Mouse (Mus musculus): ENCODE data around the gene Thnsl2. TPM values are rescaled to one million over a fixed set of nuclear protein-coding genes. Genes with fewer than 3 reads are reported as not detected.

Thnsl2 gene
- polyA plus RNA-seq, 1 experiment from 2014 or later = 69.9 TPM

DNA sequence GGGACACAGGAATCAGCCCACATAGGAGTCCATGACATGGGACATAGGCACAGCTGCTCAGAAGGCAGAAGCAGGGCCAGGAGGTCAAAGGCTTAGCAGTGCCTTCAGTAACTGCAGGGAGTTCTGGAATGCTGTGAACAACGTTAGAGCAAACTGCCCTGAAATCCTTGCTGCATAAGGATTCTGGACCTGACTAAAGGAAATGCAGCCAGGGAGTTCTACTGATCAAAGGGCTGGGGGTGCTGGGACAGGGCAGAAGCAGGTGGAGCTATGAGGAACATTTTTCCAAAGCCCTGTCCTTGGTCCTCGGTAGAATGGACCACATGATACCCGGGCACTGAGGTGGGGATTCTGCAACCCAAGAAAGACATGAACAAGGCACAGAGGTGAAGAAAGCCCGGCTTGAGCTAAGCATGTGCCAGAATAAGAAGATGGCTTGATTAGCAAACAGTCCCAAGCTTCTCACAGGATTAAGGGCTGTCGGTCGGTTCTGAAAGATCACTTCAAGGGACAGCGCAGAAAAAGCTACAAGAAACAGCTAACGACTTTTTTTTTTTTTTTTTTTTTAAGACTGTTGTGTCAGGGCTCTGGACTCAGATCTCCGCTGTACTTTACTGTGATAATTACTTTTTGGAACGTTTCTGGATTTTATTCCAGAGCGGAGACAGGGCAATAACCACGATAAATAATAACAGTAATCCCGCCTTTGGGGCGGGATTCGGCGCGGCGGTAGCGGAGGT is 915 bp downstream of the Thnsl2 start:
- H3K9me3 ChIP-seq (ENCODE audit: low read length) = peaks cover 3% of the 10 kb centered on the region
- peak; percentile 6; the same call in 1 of the 2 replicates for ATAC-seq (ENCODE audit: low FRiP score, low TSS enrichment)
- no peaks in the 10 kb centered on the region for H3K27me3 ChIP-seq (ENCODE audit: insufficient read depth, low read length)
- peak overlapping the region; percentile 85 for H3K9ac ChIP-seq (replicated peaks; ENCODE audit: low read length)
- H3K27ac ChIP-seq (ENCODE audit: low read length) = peak overlapping the region; percentile 95
- peak overlapping the region; percentile 84 for H3K4me2 ChIP-seq (replicated peaks; ENCODE audit: low read depth, low read length)
- H3K4me3 ChIP-seq (ENCODE audit: low read length) = peak overlapping the region; percentile 69
- peaks cover 24% of the 10 kb centered on the region for H3K4me1 ChIP-seq (ENCODE audit: insufficient read depth, low read length)
- WGBS = 1% methylated on average over 19 of the region's 19 CpGs
- H3K36me3 ChIP-seq (ENCODE audit: insufficient read depth, low read length) = no peaks in the 10 kb centered on the region

DNA sequence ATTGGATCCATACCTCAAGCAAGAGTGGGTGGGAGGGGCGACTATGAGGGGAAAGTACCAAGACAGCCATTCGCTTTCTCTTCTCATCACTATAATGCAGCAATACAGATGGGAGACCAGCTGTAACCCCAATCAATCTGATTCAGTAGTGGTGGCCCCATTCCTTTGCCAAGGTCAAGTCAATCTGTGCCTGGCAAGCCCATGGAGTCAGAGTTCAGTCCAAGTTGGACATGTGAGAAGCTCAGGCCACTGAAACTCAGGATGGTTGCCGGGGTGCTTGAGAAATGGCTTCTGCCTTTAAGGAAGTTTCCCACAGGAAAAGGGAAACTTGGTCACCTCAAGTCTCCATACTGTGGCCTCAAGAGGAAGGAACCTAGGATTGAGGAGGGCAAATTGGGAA is 9.2 kb downstream of the Thnsl2 start:
- Histone ChIP-seq H3K9me3 (ENCODE audit: low read length) (no peaks in the 10 kb centered on the region), H3K4me3 (ENCODE audit: low read length) (no peak overlapping the region), H3K27ac (ENCODE audit: low read length) (no peak overlapping the region), H3K27me3 (ENCODE audit: insufficient read depth, low read length) (no peaks in the 10 kb centered on the region), H3K4me1 (ENCODE audit: insufficient read depth, low read length) (no peaks in the 10 kb centered on the region), H3K4me2 (replicated peaks; ENCODE audit: low read depth, low read length) (no peak overlapping the region), H3K36me3 (ENCODE audit: insufficient read depth, low read length) (0 out of 2 replicates have a peak, but pooled peaks cover 3% of the 10 kb centered on the region), H3K9ac (replicated peaks; ENCODE audit: low read length) (no peak overlapping the region)
- no peak for ATAC-seq (ENCODE audit: low FRiP score, low TSS enrichment)
- 83% methylated on average over 3 of the region's 3 CpGs for WGBS

DNA sequence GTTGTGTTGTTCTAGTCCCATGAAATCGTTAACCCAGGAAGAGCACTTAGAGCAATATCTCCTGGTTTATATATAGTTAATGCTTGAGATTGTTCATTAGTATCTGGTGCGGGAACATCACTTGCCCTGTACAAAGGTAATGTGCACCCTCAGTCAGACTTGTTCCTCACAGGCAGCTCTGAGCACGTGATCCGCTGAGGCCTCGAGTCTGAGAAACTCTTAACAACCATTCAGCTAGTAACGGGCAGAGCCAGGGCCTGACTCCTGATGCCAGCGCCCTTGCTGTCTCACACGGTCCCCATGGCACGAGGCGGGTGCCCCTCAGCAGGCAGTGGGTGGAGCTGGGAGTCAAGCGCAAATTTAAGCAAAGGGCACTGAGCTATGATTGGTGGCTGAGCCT is 10.7 kb downstream of the Thnsl2 start:
- H3K9me3 ChIP-seq (ENCODE audit: low read length) = no peaks in the 10 kb centered on the region
- no peaks in the 10 kb centered on the region for H3K27me3 ChIP-seq (ENCODE audit: insufficient read depth, low read length)
- H3K36me3 ChIP-seq (ENCODE audit: insufficient read depth, low read length) = 0 out of 2 replicates have a peak, but pooled peaks cover 3% of the 10 kb centered on the region
- H3K9ac ChIP-seq (replicated peaks; ENCODE audit: low read length) = no peak overlapping the region
- H3K4me3 ChIP-seq (ENCODE audit: low read length) = no peak overlapping the region
- no peak overlapping the region for H3K4me2 ChIP-seq (replicated peaks; ENCODE audit: low read depth, low read length)
- 82% methylated on average over 11 of the region's 11 CpGs for WGBS
- no peak for ATAC-seq (ENCODE audit: low FRiP score, low TSS enrichment)
- no peaks in the 10 kb centered on the region for H3K4me1 ChIP-seq (ENCODE audit: insufficient read depth, low read length)
- H3K27ac ChIP-seq (ENCODE audit: low read length) = no peak overlapping the region

DNA sequence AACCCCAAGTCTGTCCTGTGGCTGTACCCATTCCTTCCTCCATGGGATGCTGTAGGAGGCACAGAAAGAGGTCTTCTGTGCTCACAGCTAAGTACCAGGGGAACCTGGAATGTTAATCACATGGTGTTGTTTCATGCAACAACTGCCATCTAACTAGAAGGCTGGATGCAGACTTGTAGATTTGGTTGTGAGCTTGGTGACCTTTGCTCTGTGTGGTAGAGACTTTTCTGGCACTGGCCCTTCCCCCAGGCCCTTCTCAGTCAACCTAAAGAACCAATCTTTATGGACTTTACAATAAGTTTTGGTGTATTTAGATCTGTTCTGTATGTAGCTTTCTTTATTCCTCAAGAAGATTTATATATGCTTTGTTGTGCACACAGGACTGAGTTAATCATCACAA is 13.2 kb downstream of the Thnsl2 start:
- H3K4me2 ChIP-seq (replicated peaks; ENCODE audit: low read depth, low read length) = no peak overlapping the region
- H3K4me3 ChIP-seq (ENCODE audit: low read length) = no peak overlapping the region
- H3K36me3 ChIP-seq (ENCODE audit: insufficient read depth, low read length) = 0 out of 2 replicates have a peak, but pooled peaks cover 3% of the 10 kb centered on the region
- H3K9ac ChIP-seq (replicated peaks; ENCODE audit: low read length) = no peak overlapping the region
- no peak for ATAC-seq (ENCODE audit: low FRiP score, low TSS enrichment)
- no peaks in the 10 kb centered on the region for H3K9me3 ChIP-seq (ENCODE audit: low read length)
- peak overlapping the region; percentile 54; the same call in 1 of the 2 replicates for H3K27ac ChIP-seq (ENCODE audit: low read length)
- H3K4me1 ChIP-seq (ENCODE audit: insufficient read depth, low read length) = no peaks in the 10 kb centered on the region
- H3K27me3 ChIP-seq (ENCODE audit: insufficient read depth, low read length) = no peaks in the 10 kb centered on the region

DNA sequence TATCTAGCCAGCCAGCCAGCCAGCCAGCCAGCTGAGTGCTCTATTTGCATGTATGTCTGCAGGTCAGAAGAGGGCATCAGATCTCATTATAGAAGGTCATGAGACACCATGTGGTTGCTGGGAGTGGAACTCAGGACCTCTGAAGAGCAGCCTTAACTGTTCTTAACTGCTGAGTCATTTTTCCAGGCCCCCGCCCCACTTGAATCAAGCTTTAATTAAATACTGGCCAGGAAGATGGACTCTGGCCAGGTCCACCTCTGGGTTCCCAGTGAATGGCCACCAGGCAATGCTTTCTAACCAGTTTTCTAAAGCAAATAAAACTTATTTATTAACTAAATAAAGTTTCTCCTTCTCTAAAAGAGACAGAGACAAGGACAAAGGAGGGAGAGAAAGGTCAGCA is 14.0 kb downstream of the Thnsl2 start:
- H3K36me3 ChIP-seq (ENCODE audit: insufficient read depth, low read length) = 0 out of 2 replicates have a peak, but pooled peaks cover 3% of the 10 kb centered on the region
- H3K9ac ChIP-seq (replicated peaks; ENCODE audit: low read length) = no peak overlapping the region
- 67% methylated on average over 1 of the region's 1 CpGs for WGBS
- no peaks in the 10 kb centered on the region for H3K4me1 ChIP-seq (ENCODE audit: insufficient read depth, low read length)
- peak; percentile 70 for ATAC-seq (ENCODE audit: low FRiP score, low TSS enrichment)
- H3K9me3 ChIP-seq (ENCODE audit: low read length) = no peaks in the 10 kb centered on the region
- H3K4me3 ChIP-seq (ENCODE audit: low read length) = no peak overlapping the region
- H3K4me2 ChIP-seq (replicated peaks; ENCODE audit: low read depth, low read length) = no peak overlapping the region
- no peak overlapping the region for H3K27ac ChIP-seq (ENCODE audit: low read length)
- H3K27me3 ChIP-seq (ENCODE audit: insufficient read depth, low read length) = no peaks in the 10 kb centered on the region

DNA sequence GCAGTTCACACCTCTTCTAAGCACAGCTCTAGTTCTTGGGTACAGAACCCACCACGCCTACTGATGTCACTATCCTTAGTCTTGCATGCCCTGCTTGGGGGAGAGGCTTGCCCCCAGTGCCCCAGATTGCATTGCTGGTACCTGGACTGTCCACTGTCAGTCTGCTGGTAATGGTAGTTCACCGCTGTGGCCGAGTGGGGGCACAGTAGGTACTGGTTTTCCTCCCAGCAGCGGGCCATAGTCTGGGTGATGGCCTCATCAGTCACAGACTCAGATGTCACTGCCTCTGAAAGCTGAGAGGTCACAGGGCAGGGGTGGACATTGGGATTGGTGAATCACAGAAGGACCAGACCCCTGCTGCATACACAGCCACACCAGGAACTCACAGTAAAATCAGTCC is 15.2 kb downstream of the Thnsl2 start:
- Histone ChIP-seq H3K4me2 (replicated peaks; ENCODE audit: low read depth, low read length) (no peak overlapping the region), H3K4me3 (ENCODE audit: low read length) (no peak overlapping the region), H3K27ac (ENCODE audit: low read length) (no peak overlapping the region), H3K9me3 (ENCODE audit: low read length) (no peaks in the 10 kb centered on the region), H3K4me1 (ENCODE audit: insufficient read depth, low read length) (no peaks in the 10 kb centered on the region), H3K36me3 (ENCODE audit: insufficient read depth, low read length) (0 out of 2 replicates have a peak, but pooled peaks cover 3% of the 10 kb centered on the region), H3K27me3 (ENCODE audit: insufficient read depth, low read length) (no peaks in the 10 kb centered on the region), H3K9ac (replicated peaks; ENCODE audit: low read length) (no peak overlapping the region)
- WGBS = 49% methylated on average over 4 of the region's 4 CpGs
- ATAC-seq (ENCODE audit: low FRiP score, low TSS enrichment) = no peak

DNA sequence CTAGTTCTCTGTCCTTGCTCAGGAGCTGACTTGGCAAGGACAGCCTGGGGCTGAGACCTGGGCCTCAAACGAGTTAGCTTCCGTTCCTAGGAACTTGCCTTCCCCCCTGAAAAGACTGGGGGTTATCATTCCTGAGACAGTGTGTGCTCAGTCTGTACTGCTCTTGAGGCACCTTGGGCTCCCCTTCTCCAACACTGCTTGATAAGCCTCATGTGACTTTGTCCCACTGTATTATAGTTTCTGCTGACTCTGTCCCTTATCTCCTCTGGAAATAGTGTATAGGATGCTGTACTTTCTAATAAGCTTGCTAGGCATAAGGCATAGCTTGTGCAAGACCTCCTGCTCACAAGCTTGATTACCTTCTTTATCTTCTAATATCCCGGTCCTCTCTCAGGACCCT is 17.9 kb downstream of the Thnsl2 start:
- no peak overlapping the region for H3K4me3 ChIP-seq (ENCODE audit: low read length)
- no peak for ATAC-seq (ENCODE audit: low FRiP score, low TSS enrichment)
- 71% methylated on average over 3 of the region's 3 CpGs for WGBS

DNA sequence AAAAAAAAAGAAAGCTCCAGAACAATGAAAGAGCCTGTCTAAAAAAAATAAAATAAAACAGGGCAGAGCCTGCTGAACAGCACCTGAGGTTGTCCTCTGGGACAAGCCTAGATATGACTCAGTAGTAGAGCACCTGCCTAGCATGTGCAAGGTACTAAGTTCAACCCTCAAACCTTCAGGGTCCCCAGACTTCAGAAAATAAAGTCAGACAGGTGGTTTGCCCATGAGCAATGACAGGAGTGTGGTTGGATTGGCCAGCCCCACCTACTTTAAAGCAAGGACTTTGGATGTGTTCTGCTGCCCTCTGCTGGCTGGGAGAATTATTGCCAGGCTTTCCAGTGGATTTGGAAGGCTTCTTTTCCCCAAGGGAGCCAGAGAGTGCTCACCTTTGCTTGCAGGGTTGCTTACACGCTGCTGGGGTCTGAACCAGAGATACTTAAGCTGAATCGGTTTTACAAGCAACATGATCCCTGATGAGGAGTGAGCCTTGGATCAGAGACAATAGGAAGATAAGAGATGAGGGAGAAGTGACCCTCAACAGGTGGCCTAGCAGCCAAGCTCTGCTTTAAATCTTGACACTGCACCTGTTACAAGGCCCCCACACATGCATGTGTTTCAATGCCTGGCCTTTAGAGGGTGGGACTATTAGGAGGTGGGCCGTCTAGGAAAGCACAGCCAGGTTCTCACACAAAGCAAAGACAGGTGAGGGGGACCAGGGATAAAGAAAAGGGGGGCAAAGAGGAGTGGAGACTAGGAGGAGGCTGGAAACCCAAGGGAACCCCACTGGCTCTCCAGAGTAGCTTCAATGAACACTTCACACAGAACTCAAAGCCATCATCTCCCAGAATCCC is 19.0 kb downstream of the Thnsl2 start:
- Histone ChIP-seq H3K27me3 (ENCODE audit: insufficient read depth, low read length) (no peaks in the 10 kb centered on the region), H3K9me3 (ENCODE audit: low read length) (no peaks in the 10 kb centered on the region; the same call in 1 of the 2 replicates), H3K4me3 (ENCODE audit: low read length) (no peak overlapping the region), H3K27ac (ENCODE audit: low read length) (no peak overlapping the region), H3K36me3 (ENCODE audit: insufficient read depth, low read length) (no peaks in the 10 kb centered on the region), H3K9ac (replicated peaks; ENCODE audit: low read length) (no peak overlapping the region), H3K4me2 (replicated peaks; ENCODE audit: low read depth, low read length) (no peak overlapping the region), H3K4me1 (ENCODE audit: insufficient read depth, low read length) (no peaks in the 10 kb centered on the region)
- peak; percentile 82; the same call in 1 of the 2 replicates for ATAC-seq (ENCODE audit: low FRiP score, low TSS enrichment)
- 7% methylated on average over 3 of the region's 3 CpGs for WGBS

More for the DNA sequence above, 17.9 kb downstream of the Thnsl2 start:
- Histone ChIP-seq H3K9me3 (ENCODE audit: low read length) (no peaks in the 10 kb centered on the region), H3K27ac (ENCODE audit: low read length) (no peak overlapping the region), H3K4me2 (replicated peaks; ENCODE audit: low read depth, low read length) (no peak overlapping the region), H3K4me1 (ENCODE audit: insufficient read depth, low read length) (no peaks in the 10 kb centered on the region), H3K9ac (replicated peaks; ENCODE audit: low read length) (no peak overlapping the region), H3K36me3 (ENCODE audit: insufficient read depth, low read length) (no peaks in the 10 kb centered on the region), H3K27me3 (ENCODE audit: insufficient read depth, low read length) (no peaks in the 10 kb centered on the region)

DNA sequence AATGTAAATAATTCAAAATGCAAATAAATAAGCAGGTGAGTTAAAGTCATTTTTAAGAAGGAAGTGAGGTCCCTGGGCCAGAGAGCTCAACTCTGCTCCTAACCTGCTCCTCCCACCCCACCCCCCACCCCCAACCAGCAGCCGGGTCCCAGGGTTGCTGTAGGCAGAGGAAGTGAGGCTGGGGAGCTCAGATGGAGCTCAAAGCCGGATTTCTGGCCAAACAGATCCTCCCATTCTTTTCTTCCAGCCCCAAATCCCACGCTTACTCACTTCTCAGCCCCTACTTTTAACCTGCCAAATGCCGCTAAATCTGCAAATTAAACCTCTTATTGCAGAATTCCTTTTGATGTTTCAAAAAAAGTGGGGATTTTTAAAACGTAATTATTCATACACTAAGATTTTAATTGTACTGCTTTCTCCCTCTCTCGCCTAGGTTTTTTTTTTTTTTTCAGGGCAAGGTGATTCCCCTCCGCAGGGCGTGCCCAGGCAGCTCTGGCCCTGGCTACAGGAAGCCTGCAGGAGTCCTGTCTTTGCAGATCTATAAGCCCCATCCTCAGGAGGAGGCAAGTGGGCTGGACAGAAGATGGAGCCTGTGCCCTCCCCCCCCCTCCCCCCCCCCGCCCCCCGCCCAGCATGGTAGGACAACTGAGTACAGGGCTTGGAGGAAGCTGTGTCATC is 24.5 kb downstream of the Thnsl2 start:
- H3K9me3 ChIP-seq (ENCODE audit: low read length) = no peaks in the 10 kb centered on the region; the same call in 1 of the 2 replicates
- 0 out of 2 replicates have a peak, but pooled peaks have one; percentile 46 for ATAC-seq (ENCODE audit: low FRiP score, low TSS enrichment)
- no peak overlapping the region for H3K27ac ChIP-seq (ENCODE audit: low read length)
- H3K36me3 ChIP-seq (ENCODE audit: insufficient read depth, low read length) = no peaks in the 10 kb centered on the region
- WGBS = 14% methylated on average over 8 of the region's 10 CpGs
- H3K4me1 ChIP-seq (ENCODE audit: insufficient read depth, low read length) = peaks cover 7% of the 10 kb centered on the region; the same call in 1 of the 2 replicates
- no peak overlapping the region for H3K9ac ChIP-seq (replicated peaks; ENCODE audit: low read length)
- H3K4me2 ChIP-seq (replicated peaks; ENCODE audit: low read depth, low read length) = peak overlapping the region; percentile 21; the same call in 1 of the 2 replicates
- H3K4me3 ChIP-seq (ENCODE audit: low read length) = no peak overlapping the region
- H3K27me3 ChIP-seq (ENCODE audit: insufficient read depth, low read length) = no peaks in the 10 kb centered on the region
